Mouse (Mus musculus) adrenal gland, postnatal 4 days (tissue): ENCODE data around the gene Nynrin. TPM values are rescaled to one million over a fixed set of nuclear protein-coding genes. Genes with fewer than 3 reads are reported as not detected.

ENCODE experiments used
- DNase-seq, 2 experiments: peaks; one replicate each; pipeline ENCODE4 v3.0.0; 2021 to 2022; ENCODE audit warnings: low spot score in 2 of 2, mixed read lengths in 2 of 2
- total RNA-seq, 2 experiments: library from RNA; stranded (reverse); gene quantifications; 2 replicates each; pipeline ENCODE4 v1.2.3; 2021

Nynrin gene
- total RNA-seq, 2 experiments from 2014 or later = 46.0 to 52.0 TPM

- no peak for DNase-seq
Measured at GRCm38 (mm10) chr14:55922475-55923232, 68.8 kb downstream of the Nynrin start.

Other genes with a start within 250 kb of the Nynrin start
- gene Rec8, start 236.0 kb upstream of the Nynrin start, total RNA-seq = 1 to 10 TPM; 8.0 to 8.6 TPM
- 100 to 1,000 TPM in 1 of 2 experiments, 10 to 100 TPM in 1; 96.8 to 108 TPM for gene Ipo4, start 218.1 kb upstream of the Nynrin start, total RNA-seq
- 1 to 10 TPM; 3.8 to 4.5 TPM for gene Gm49378, start 216.1 kb upstream of the Nynrin start, total RNA-seq
- gene Tm9sf1, start 210.2 kb upstream of the Nynrin start, total RNA-seq = 100 to 1,000 TPM in 1 of 2 experiments, 10 to 100 TPM in 1; 98.6 to 102 TPM
- 1 to 10 TPM; 1.7 to 2.8 TPM for gene Tssk4, start 203.8 kb upstream of the Nynrin start, total RNA-seq
- gene Mdp1, start 193.5 kb upstream of the Nynrin start, total RNA-seq = 10 to 100 TPM; 57.4 to 63.3 TPM
- 10 to 100 TPM; 29.2 to 29.7 TPM for gene Gmpr2, start 182.1 kb upstream of the Nynrin start, total RNA-seq
- gene Nedd8, start 181.9 kb upstream of the Nynrin start, total RNA-seq = 100 to 1,000 TPM; 316 to 337 TPM
- 10 to 100 TPM; 33.0 to 33.2 TPM for gene Tinf2, start 172.2 kb upstream of the Nynrin start, total RNA-seq
- 1 to 10 TPM; 1.4 to 1.8 TPM for gene Tgm1, start 140.1 kb upstream of the Nynrin start, total RNA-seq
- gene Rabggta, start 131.7 kb upstream of the Nynrin start, total RNA-seq = 10 to 100 TPM; 23.8 to 25.7 TPM
- 10 to 100 TPM; 74.1 to 77.7 TPM for gene Dhrs1, start 108.3 kb upstream of the Nynrin start, total RNA-seq
- 10 to 100 TPM; 24.5 to 27.1 TPM for gene Nop9, start 108.3 kb upstream of the Nynrin start, total RNA-seq
- 10 to 100 TPM in 1 of 2 experiments, 1 to 10 TPM in 1; 4.6 to 12.0 TPM for gene Cideb, start 95.6 kb upstream of the Nynrin start, total RNA-seq
- under 1 TPM; 0.17 to 0.34 TPM for gene Ltb4r2, start 92.6 kb upstream of the Nynrin start, total RNA-seq
- 1 to 10 TPM; 1.3 to 2.9 TPM for gene Ltb4r1, start 88.0 kb upstream of the Nynrin start, total RNA-seq
- gene Adcy4, start 69.9 kb upstream of the Nynrin start, total RNA-seq = 10 to 100 TPM; 10.4 to 10.9 TPM
- 10 to 100 TPM in 1 of 2 experiments, 1 to 10 TPM in 1; 8.4 to 12.2 TPM for gene Ripk3, start 65.1 kb upstream of the Nynrin start, total RNA-seq
- gene Nfatc4, start 30.9 kb upstream of the Nynrin start, total RNA-seq = 10 to 100 TPM; 47.0 to 49.4 TPM
- gene Cbln3, start 30.4 kb downstream of the Nynrin start, total RNA-seq = under 1 TPM; 0.39 to 0.76 TPM
- 10 to 100 TPM; 29.7 to 29.9 TPM for gene Khnyn, start 30.9 kb downstream of the Nynrin start, total RNA-seq
- gene Sdr39u1, start 46.3 kb downstream of the Nynrin start, total RNA-seq = 10 to 100 TPM; 65.3 to 71.9 TPM
- 10 to 100 TPM; 10.4 to 19.2 TPM for gene Cma1, start 90.7 kb downstream of the Nynrin start, total RNA-seq
- under 1 TPM; 0.62 to 0.76 TPM for gene Cma2, start 97.0 kb downstream of the Nynrin start, total RNA-seq
- gene Mcpt1, start 164.0 kb downstream of the Nynrin start, total RNA-seq = not detected
- gene Mcpt9, start 176.5 kb downstream of the Nynrin start, total RNA-seq = not detected
- gene Mcpt2, start 188.0 kb downstream of the Nynrin start, total RNA-seq = not detected
- 1 to 10 TPM; 4.3 to 8.3 TPM for gene Mcpt4, start 208.3 kb downstream of the Nynrin start, total RNA-seq
- gene Mcpt8, start 231.3 kb downstream of the Nynrin start, total RNA-seq = 1 to 10 TPM in 1 of 2 experiments, not detected in 1; 1.2 TPM
- gene Ctsg, start 248.6 kb downstream of the Nynrin start, total RNA-seq = 1 to 10 TPM in 1 of 2 experiments, under 1 TPM in 1; 0.90 to 2.5 TPM